Mouse (Mus musculus) lung, postnatal 10 days (tissue): ENCODE data around the gene Psmd1.

ENCODE experiments used
- DNase-seq: peaks from one replicate; pipeline ENCODE4 v3.0.0; 2021

Gene Psmd1

DNA sequence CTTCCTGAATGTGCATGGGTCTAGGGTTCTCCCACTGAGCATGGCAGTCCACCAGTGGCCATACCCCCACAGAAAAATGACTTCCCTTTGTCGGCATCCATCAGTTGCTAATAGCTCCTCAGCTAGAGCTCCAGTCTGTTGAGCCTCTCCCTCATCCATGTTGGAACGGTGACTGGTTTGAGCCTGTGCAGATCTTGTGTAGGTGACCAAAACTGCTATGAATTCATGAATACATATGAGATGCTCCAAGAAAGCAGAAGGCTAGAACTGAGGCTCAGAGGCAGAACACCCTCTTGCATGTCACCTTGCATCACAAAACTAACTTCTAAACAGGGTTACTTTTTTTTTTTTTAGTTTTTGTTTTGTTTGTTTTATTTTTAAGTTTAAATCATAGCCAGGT lies 12.4 kb downstream of the Psmd1 start:
- no peak for DNase-seq

GRCm38 (mm10) chr1:86094413-86094812 lies 30.2 kb downstream of the Psmd1 start:
- DNase-seq = no peak

GRCm38 (mm10) chr1:86105054-86105453 lies 40.9 kb downstream of the Psmd1 start:
- no peak for DNase-seq

DNA sequence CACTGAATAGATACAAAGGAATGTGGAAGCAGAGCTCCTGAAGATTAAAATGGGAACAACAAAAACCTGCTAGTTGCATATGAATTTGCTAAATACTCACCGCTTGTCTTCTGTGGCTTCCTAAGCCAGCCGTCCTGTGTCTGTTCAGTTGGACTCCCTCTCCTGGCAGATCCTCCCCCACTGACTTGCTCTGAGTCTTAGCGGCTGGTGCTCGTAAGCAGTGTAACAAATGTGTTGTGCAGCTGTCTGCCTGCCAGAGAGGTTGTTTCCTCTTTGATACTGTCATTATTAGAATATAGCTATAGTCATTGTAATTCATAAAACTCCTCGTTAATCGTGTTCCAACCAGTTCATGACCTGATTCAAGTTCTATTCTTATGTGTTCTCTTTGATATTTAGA lies 47.6 kb downstream of the Psmd1 start, which contains the start of gene Htr2b:
Gene Htr2b, minus strand, starts transcription at position 192 of the 400 bp plus-strand sequence.
- peak; percentile 71 for DNase-seq

- DNase-seq = peak; percentile 24
Observed at GRCm38 (mm10) chr1:86114141-86114540, 50.0 kb downstream of the Psmd1 start.

DNA sequence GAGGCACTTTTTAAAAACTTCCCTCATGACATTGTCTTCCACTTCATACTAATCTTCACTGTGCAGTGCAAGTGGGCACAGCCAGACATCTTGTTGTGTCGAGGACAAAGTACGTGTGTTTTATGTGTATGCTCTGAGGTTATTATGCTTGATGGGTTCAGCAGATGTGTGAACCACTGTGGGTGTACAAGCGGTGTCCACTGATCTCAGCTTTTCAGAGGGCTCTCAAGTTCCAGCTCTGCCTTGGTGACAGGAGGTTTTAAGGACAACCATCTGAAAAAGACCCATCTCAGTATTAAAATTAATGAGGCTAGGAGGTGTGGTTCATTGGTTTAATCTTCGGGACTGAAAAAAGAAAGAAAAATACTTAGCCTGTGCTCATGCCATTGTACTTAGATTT lies 55.4 kb downstream of the Psmd1 start:
- DNase-seq = no peak

- DNase-seq = no peak
Observed at GRCm38 (mm10) chr1:86126036-86126435, 61.8 kb downstream of the Psmd1 start.

GRCm38 (mm10) chr1:86133337-86133736 lies 69.2 kb downstream of the Psmd1 start, which contains the start of gene Gm21972:
Gm21972 (plus strand) TSS chr1:86133637.
- DNase-seq = no peak

- no peak for DNase-seq
Observed at GRCm38 (mm10) chr1:86135315-86135714, 71.1 kb downstream of the Psmd1 start.

DNA sequence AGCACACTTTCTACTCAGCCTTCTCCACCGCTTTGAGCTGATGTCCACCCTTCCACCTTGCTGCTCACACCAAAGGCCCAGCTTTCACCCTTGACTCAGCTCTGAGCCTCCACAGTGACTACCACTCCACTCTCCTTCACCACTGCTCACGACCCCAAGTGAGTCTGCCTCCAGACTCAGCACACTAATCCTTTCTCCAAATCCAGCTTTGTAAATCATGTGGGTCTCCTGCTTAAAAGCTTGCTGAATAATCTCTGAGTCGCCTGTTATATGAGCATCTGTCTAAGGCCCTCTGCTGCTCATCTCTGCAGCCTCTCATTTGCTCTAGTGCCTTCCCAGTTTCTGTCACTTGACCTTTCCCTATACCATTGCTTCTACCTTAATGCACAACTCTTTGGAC lies 76.9 kb downstream of the Psmd1 start:
- DNase-seq = no peak

DNA sequence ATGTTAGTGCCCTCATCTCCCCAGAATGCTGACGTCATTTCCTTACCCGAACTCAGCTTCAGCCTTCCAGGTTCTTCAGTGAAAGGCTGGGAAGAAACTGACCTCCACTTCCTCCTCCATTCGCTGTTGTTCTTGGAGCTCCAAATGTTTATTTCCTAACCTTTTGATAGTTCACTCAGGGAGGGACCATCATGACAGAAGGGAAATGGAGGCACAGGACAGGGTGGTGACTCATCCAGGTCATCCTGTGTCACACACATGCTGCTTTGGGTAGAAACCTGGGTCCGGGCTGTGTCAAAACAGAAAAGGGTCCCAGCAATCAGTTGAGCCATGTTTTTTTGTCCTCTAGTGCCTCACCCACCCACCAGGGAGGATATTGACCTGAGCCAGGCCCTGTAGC lies 79.0 kb downstream of the Psmd1 start:
- peak; percentile 6 for DNase-seq

- peak; percentile 23 for DNase-seq
Observed at GRCm38 (mm10) chr1:86144001-86144944, 80.1 kb downstream of the Psmd1 start.

DNA sequence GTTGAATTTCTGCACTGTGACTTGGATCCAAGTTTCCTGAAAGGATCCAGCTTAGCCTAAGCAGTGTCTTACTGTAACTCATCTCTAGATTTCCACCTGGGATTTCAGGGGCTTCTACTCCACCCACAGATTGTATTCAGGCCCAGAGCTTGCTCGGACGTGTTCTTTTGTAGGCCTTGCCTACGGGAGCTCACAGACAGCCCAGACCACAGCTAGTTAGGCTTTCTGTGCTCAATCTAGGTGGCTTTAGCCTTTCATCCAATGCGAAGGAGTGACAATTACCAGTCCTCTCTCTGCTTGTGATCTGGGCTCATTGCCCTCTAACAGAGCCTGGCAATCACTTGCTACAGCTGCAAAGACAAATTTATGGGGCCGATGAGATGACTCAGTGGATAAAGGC lies 82.1 kb downstream of the Psmd1 start:
- no peak for DNase-seq

DNA sequence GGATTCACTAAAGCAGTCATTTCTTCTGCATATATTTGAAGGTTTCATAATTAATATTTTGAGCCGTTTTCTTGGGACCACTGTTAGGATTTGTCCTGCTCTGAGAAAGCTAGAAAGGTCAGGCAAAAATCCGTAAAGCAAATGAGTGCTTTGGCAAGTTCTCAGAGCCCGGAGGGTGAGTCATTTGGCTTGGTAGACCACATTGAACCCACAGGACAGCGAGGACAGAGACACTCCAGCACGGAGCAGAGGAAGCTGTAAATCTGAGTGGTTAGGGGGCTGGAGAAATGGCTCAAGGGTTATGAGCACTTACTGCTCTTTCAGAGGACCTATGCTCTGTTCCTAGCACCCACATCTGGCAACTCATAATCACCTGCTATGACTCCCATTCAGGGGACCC lies 83.4 kb downstream of the Psmd1 start:
- peak; percentile 17 for DNase-seq

GRCm38 (mm10) chr1:86148161-86148560 lies 84.0 kb downstream of the Psmd1 start:
- DNase-seq = no peak

DNA sequence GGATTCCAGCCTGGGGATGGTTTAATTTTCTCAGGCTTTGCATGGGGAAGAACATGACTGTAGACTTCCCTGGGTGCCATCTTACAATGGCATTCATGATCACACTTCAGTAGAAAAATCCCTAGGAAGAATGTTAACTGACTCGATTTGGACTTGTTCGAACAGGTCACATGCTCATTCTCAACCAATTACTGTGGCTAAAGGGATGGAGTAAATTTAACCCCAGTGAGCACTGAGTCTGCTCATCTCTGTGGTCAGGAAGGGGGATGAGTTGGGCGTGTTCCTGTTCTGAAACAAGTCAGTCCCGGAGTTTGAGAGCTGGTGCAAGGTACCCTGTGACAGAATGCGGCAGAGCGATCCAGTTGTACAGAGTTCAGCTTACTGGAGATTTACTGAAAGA lies 86.7 kb downstream of the Psmd1 start:
- no peak for DNase-seq

- no peak for DNase-seq
Observed at GRCm38 (mm10) chr1:86151376-86151775, 87.2 kb downstream of the Psmd1 start.

GRCm38 (mm10) chr1:86152618-86153017 lies 88.4 kb downstream of the Psmd1 start:
- DNase-seq = no peak

- DNase-seq = peak; percentile 97
Observed at GRCm38 (mm10) chr1:86154133-86154823, 90.1 kb downstream of the Psmd1 start, which contains the start of gene Armc9. Armc9 (plus strand) TSS chr1:86154780.

GRCm38 (mm10) chr1:86154824-86155164 lies 90.6 kb downstream of the Psmd1 start:
- no peak for DNase-seq

GRCm38 (mm10) chr1:86156075-86156474 lies 91.9 kb downstream of the Psmd1 start:
- DNase-seq = no peak

DNA sequence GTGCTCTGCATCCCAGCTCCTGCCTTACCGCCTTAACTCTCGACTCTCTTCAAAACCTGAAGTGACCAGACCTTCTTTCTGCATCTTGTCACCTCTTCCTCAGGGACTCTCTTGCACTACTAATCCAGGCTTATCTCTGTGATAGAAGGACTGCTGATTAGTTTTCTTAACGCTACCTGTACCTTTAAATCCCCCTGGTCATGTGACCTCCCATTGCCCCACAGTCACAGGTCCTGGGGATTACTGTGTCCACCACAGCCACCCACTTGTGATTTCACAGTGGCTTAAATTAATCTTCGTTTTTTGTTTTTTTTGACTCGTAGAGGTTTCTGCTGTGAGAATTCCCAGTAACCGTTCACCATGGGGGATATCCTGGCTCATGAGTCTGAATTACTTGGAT lies 92.4 kb downstream of the Psmd1 start:
- DNase-seq = no peak

DNA sequence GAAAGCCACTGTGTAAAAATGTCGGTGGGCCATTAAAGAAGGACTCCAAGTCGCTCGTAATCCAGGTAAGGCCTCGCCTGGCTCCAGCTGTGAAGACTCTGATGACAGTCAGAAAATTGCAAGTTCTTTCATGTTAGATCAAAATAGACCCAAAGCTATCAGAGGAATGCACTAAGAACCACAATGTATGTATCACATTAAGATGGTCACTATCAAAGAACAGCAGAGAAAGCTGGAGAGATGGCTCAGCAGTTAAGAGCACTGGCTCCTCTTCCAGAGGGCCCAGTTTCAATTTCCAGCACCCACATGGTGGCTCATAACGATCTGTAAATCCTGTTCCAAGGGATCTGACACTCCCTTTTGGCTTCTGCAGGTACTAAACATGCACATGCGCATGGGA lies 95.9 kb downstream of the Psmd1 start:
- DNase-seq = no peak

GRCm38 (mm10) chr1:86160479-86160878 lies 96.3 kb downstream of the Psmd1 start:
- DNase-seq = no peak
